Mouse (Mus musculus) hindbrain, embryonic 11.5 days (tissue): Measurements from ENCODE around the gene Kcnj2. TPM values are rescaled to one million over a fixed set of nuclear protein-coding genes. Genes with fewer than 3 reads are reported as not detected.

Source experiments
- ATAC-seq: fragments of 200-750 bp; cut with Nextera tagmentation; 2 replicates; pipeline ENCODE4 v1.8.0; 2017; ENCODE audit warnings: mild to moderate bottlenecking, moderate TSS enrichment, moderate library complexity; ENCODE audit not compliant: low FRiP score
- DNase-seq: peaks from one replicate; pipeline ENCODE4 v3.0.0-alpha.2; 2015; ENCODE audit warnings: low spot score
- H3K27ac ChIP-seq: fragments of 300-500 bp; sonication (generic); 2 replicates; pipeline ENCODE4 v1.5.1; 2014; ENCODE audit warnings: mild to moderate bottlenecking, low read depth, low read length
- H3K27me3 ChIP-seq: fragments of 300-500 bp; sonication (generic); 2 replicates; pipeline ENCODE4 v1.6.1; 2014; ENCODE audit warnings: mild to moderate bottlenecking, low read length, moderate library complexity, mixed read lengths; ENCODE audit not compliant: control insufficient read depth, insufficient read depth
- H3K36me3 ChIP-seq: fragments of 300-500 bp; sonication (generic); 2 replicates; pipeline ENCODE4 v1.6.1; 2014; ENCODE audit warnings: mild to moderate bottlenecking, low read length, moderate library complexity, mixed read lengths; ENCODE audit not compliant: control insufficient read depth, insufficient read depth
- H3K4me1 ChIP-seq: fragments of 300-500 bp; sonication (generic); replicated peaks from 2 replicates; pipeline ENCODE4 v1.6.1; 2014; ENCODE audit warnings: low read length, mixed read lengths; ENCODE audit not compliant: control insufficient read depth, insufficient read depth
- H3K4me2 ChIP-seq: fragments of 300-500 bp; sonication (generic); replicated peaks from 2 replicates; pipeline ENCODE4 v1.6.1; 2014; ENCODE audit warnings: mild to moderate bottlenecking, low read depth, low read length
- H3K4me3 ChIP-seq: fragments of 300-500 bp; sonication (generic); 2 replicates; pipeline ENCODE4 v1.5.1; 2014; ENCODE audit warnings: low read depth, low read length
- H3K9ac ChIP-seq: fragments of 300-500 bp; sonication (generic); 2 replicates; pipeline ENCODE4 v1.6.1; 2014; ENCODE audit warnings: low read depth, low read length
- H3K9me3 ChIP-seq: fragments of 300-500 bp; sonication (generic); 2 replicates; pipeline ENCODE4 v1.6.1; 2016; ENCODE audit warnings: low read length; ENCODE audit not compliant: control insufficient read depth
- WGBS: fragments of 180-500 bp; shearing (Covaris S2); extraction: QIAGEN DNeasy Blood & Tissue Kit; methylation state at CpG from one replicate; pipeline ENCODE4 v1.1.7; 2014; 5-methylcytosine and 5-hydroxymethylcytosine counted together
- polyA plus RNA-seq: library from polyadenylated mRNA; unstranded; fragments of >200 nt; fragmentation: Nextera tagmentation; extraction: Ambion mirVana; gene quantifications from 2 replicates; pipeline ENCODE4 v1.2.1, GENCODE M21; 2014

Gene Kcnj2
- polyA plus RNA-seq, 1 experiment from 2014 or later = 0.40 TPM

DNA sequence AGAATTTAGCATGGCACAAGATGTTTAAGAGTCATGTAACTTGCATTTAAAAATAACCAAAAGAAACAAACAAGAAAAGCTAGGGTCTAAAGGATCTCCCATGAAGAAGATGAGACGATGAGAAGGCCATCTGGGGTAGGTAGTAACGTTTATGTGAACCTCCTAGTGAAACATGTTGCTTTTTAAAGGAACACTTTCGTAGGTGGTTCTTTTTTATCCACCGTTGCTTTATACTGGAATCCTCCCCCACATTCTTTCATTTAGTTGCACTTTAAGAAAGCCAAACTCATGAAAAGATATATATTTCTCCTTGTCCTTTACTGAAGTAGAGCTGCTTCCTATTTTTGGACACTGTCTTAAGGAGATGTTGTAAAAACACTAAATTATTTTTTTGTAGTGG, 34.7 kb downstream of the Kcnj2 start:
- Histone ChIP-seq H3K9me3 (no peaks in the 10 kb centered on the region), H3K27ac (no peak overlapping the region), H3K4me1 (no peaks in the 10 kb centered on the region), H3K27me3 (no peaks in the 10 kb centered on the region), H3K9ac (no peak overlapping the region), H3K36me3 (no peaks in the 10 kb centered on the region), H3K4me3 (no peak overlapping the region), H3K4me2 (no peak overlapping the region)
- WGBS = 84% methylated on average over 4 of the region's 4 CpGs
- ATAC-seq (no peak), DNase-seq (no peak)

DNA sequence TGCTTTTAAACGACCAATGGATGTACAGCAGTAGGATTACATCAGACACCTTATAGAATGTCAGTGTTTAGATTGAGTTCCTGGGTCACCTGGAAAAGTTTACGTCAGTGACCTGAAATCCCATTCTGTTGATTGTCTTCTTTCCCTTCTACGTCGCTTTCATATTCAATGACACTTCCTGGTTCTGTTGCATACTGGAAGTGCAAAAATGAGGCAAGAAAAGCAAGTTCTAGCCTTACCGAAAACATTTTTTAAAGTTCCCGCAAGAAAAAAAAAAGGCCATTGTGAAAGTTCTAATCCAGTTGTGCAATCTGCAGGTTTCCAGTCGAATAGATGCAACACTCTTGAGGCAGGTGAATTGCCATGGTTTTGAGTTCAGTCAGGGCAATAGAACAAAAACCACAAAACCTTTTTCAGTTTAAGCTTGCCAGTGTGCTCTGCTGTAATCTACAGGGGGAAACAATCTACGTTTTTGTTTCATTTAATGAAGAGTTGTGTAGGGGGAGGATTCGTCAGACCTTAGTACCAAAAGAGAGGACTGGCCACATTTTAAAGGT, 35.7 kb downstream of the Kcnj2 start:
- 89% methylated on average over 9 of the region's 9 CpGs for WGBS
- Histone ChIP-seq H3K4me3 (no peak overlapping the region), H3K9ac (no peak overlapping the region), H3K27ac (no peak overlapping the region), H3K36me3 (no peaks in the 10 kb centered on the region), H3K27me3 (no peaks in the 10 kb centered on the region), H3K4me2 (no peak overlapping the region), H3K4me1 (no peaks in the 10 kb centered on the region), H3K9me3 (no peaks in the 10 kb centered on the region)
- no peak for ATAC-seq
- no peak for DNase-seq

DNA sequence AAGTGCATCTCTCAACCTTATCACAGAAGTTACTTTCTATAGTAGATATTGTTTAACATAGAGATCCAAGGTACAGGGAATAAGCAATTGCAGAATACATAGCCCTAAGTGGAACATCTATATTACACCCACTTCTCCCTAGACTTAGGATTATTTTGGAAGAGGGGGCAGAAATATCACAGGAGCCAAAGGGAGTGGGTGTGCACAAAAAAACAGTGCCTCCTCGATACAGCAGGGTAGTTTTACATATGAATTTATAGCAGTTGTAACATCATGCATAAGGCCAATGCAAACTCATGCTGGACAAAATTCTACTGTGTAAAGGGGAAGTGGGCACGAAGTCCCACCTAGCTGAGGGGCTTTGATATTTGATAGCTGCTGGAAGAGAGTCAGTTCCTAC, 38.5 kb downstream of the Kcnj2 start:
- H3K4me3 ChIP-seq = no peak overlapping the region
- no peaks in the 10 kb centered on the region for H3K9me3 ChIP-seq
- 77% methylated on average over 2 of the region's 2 CpGs for WGBS
- ATAC-seq (no peak), DNase-seq (no peak)
- no peak overlapping the region for H3K4me2 ChIP-seq
- no peaks in the 10 kb centered on the region for H3K27me3 ChIP-seq
- no peaks in the 10 kb centered on the region for H3K36me3 ChIP-seq
- H3K9ac ChIP-seq = no peak overlapping the region
- no peaks in the 10 kb centered on the region for H3K4me1 ChIP-seq
- H3K27ac ChIP-seq = no peak overlapping the region

DNA sequence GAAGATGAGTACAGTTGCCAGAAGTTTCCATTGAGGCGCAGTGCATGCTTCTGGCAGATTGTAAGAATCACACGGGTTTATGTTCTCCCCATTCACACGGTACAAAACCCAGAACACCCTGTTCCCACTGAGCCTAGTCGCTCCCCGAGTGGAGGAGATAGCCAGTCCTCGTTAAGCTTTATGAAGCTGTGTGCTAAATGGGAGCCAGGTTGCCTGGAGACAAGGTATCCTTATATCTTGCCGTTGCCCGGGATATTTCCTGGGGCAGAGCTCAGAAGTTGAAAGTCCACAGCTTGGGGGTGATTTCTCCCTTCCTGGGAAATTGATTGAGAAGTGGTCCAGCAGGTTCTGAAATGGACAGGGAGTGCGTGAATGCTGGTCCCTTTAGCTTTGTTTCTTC, 42.2 kb downstream of the Kcnj2 start:
- Histone ChIP-seq H3K9ac (no peak overlapping the region), H3K27me3 (no peaks in the 10 kb centered on the region), H3K36me3 (no peaks in the 10 kb centered on the region), H3K9me3 (no peaks in the 10 kb centered on the region), H3K4me1 (no peaks in the 10 kb centered on the region), H3K27ac (no peak overlapping the region), H3K4me3 (no peak overlapping the region), H3K4me2 (no peak overlapping the region)
- 79% methylated on average over 9 of the region's 9 CpGs for WGBS
- no peak for ATAC-seq
- DNase-seq = no peak

DNA sequence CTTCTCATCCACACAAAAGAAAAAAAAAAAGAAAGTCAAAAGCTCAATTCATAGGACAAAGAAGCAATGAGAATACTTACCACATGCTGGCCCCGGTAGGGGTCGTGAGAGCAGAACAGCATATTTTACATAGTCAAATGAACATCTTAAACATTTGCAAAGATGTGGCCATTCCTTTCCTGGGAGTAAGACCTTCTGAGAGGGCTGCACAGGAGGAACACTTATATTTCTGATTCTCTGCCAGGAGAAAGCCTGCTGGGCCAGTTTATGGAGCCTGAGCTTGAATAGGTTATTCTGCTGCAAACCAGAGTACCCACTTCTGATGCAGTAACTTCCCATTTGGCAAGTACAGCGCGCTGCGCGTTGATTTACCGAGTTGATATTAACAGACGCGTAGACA, 55.5 kb downstream of the Kcnj2 start:
- ATAC-seq = no peak
- no peaks in the 10 kb centered on the region for H3K9me3 ChIP-seq
- no peaks in the 10 kb centered on the region for H3K4me1 ChIP-seq
- no peaks in the 10 kb centered on the region for H3K27me3 ChIP-seq
- peak; percentile 4 for DNase-seq
- no peak overlapping the region for H3K27ac ChIP-seq
- no peak overlapping the region for H3K9ac ChIP-seq
- H3K4me3 ChIP-seq = no peak overlapping the region
- 58% methylated on average over 9 of the region's 9 CpGs for WGBS
- no peak overlapping the region for H3K4me2 ChIP-seq
- no peaks in the 10 kb centered on the region for H3K36me3 ChIP-seq

DNA sequence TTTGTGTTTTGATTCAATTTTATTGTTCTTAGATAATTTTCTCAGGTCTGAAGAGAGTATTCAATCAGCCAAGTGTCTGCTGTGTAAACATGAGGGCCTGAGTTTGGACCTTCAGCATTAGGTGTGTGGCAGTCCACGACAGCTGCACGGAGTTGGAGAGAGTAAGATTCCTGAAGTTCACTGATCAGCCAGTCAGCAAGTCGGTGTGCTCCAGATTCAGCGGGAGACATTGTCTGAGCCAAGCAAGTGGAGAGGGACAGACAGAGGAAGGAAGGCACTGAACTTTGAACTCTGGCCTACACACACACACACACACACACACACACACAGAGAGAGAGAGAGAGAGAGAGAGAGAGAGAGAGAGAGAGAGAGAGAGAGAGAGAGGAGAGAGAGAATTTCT, 57.4 kb downstream of the Kcnj2 start:
- ATAC-seq (no peak), DNase-seq (no peak)
- Histone ChIP-seq H3K4me3 (no peak overlapping the region), H3K9me3 (no peaks in the 10 kb centered on the region), H3K27ac (no peak overlapping the region), H3K4me2 (no peak overlapping the region), H3K36me3 (no peaks in the 10 kb centered on the region), H3K27me3 (no peaks in the 10 kb centered on the region), H3K9ac (no peak overlapping the region), H3K4me1 (no peaks in the 10 kb centered on the region)
- 50% methylated on average over 4 of the region's 4 CpGs for WGBS

DNA sequence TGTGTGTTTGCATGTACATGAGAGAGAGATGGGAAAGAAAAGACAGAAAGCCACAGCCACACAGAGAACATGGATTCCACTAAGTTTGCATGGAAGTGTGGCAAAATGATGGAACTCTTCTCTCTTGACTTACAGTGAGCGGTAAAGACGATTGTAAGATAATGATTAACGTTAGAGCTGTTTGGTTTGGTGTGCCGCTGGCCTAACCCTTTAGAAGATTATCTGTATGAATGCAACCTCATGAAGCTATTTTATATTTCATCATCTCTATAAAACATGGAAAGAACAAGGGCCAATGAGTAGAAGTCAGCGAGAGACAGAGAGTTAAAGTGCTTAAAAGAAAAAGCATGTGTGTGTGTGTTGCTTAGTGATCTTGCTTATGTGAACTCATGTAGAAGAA, 60.0 kb downstream of the Kcnj2 start:
- no peaks in the 10 kb centered on the region for H3K4me1 ChIP-seq
- 94% methylated on average over 5 of the region's 5 CpGs for WGBS
- H3K4me3 ChIP-seq = no peak overlapping the region
- DNase-seq (no peak), ATAC-seq (no peak)
- no peaks in the 10 kb centered on the region for H3K36me3 ChIP-seq
- H3K9me3 ChIP-seq = no peaks in the 10 kb centered on the region
- no peak overlapping the region for H3K27ac ChIP-seq
- no peak overlapping the region for H3K9ac ChIP-seq
- H3K4me2 ChIP-seq = no peak overlapping the region
- no peaks in the 10 kb centered on the region for H3K27me3 ChIP-seq

Other genes with a start within 250 kb of the Kcnj2 start
- 0.20 TPM in 1 of 2 replicates, not detected in the other for gene Kcnj16, start 98.1 kb upstream of the Kcnj2 start, polyA plus RNA-seq